Mouse (Mus musculus) lung, embryonic 15.5 days (tissue): Measurements from ENCODE around the gene Hes5. TPM values are rescaled to one million over a fixed set of nuclear protein-coding genes. Genes with fewer than 3 reads are reported as not detected.

Experiments
- ATAC-seq: fragments of 200-750 bp; cut with Nextera tagmentation; 2 replicates; pipeline ENCODE4 v1.8.0; 2017; ENCODE audit warnings: moderate number of reproducible peaks, borderline replicate concordance; ENCODE audit not compliant: low FRiP score, low TSS enrichment; ENCODE audit errors: extremely low read depth
- H3K27ac ChIP-seq: fragments of 300-500 bp; sonication (generic); 2 replicates; pipeline ENCODE4 v1.5.1; 2015; ENCODE audit warnings: moderate library complexity, mild to moderate bottlenecking, inconsistent platforms
- H3K27me3 ChIP-seq: fragments of 300-500 bp; sonication (generic); 2 replicates; pipeline ENCODE4 v1.6.1; 2015; ENCODE audit warnings: inconsistent platforms
- H3K36me3 ChIP-seq: fragments of 300-500 bp; sonication (generic); 2 replicates; pipeline ENCODE4 v1.6.1; 2015; ENCODE audit warnings: inconsistent platforms
- H3K4me1 ChIP-seq: fragments of 300-500 bp; sonication (generic); 2 replicates; pipeline ENCODE4 v1.6.1; 2015; ENCODE audit warnings: inconsistent platforms
- H3K4me2 ChIP-seq: fragments of 300-500 bp; sonication (generic); 2 replicates; pipeline ENCODE4 v1.6.1; 2015; ENCODE audit warnings: inconsistent platforms, mild to moderate bottlenecking, moderate library complexity
- H3K4me3 ChIP-seq: fragments of 300-500 bp; sonication (generic); 2 replicates; pipeline ENCODE4 v1.5.1; 2015; ENCODE audit warnings: mild to moderate bottlenecking, inconsistent platforms
- H3K9ac ChIP-seq: fragments of 300-500 bp; sonication (generic); 2 replicates; pipeline ENCODE4 v1.6.1; 2015; ENCODE audit warnings: inconsistent platforms
- H3K9me3 ChIP-seq: fragments of 300-500 bp; sonication (generic); 2 replicates; pipeline ENCODE4 v1.6.1; 2016; ENCODE audit warnings: inconsistent platforms
- WGBS: fragments of 180-500 bp; shearing (Covaris S2); methylation state at CpG from one replicate; pipeline ENCODE4 v1.1.7; 2015; 5-methylcytosine and 5-hydroxymethylcytosine counted together
- polyA plus RNA-seq: library from polyadenylated mRNA; unstranded; fragments of >200 nt; fragmentation: Nextera tagmentation; extraction: Ambion mirVana; gene quantifications from 2 replicates; pipeline ENCODE4 v1.2.1, GENCODE M21; 2015

The Hes5 gene
- 0.29 and 0.69 TPM in 2 replicates for polyA plus RNA-seq

GRCm38 (mm10) chr4:154960690-154961225, at the start of gene Hes5:
TSS of gene Hes5 (plus strand) at chr4:154960923.
- ATAC-seq, result no peak
- Histone ChIP-seq H3K27ac (no peak within 1 kb of the TSS), H3K9ac (no peak within 1 kb of the TSS; the same call in 1 of the 2 replicates), H3K4me2 (peak within 1 kb of the TSS; percentile 69), H3K4me3 (peak within 1 kb of the TSS; percentile 36), H3K27me3 (peaks cover 78% of the 10 kb centered on the region), H3K36me3 (no peaks in the 10 kb centered on the region), H3K4me1 (peaks cover 60% of the 10 kb centered on the region), H3K9me3 (no peaks in the 10 kb centered on the region)
- under 1% methylated on average over 65 of the region's 65 CpGs for WGBS

GRCm38 (mm10) chr4:154911644-154912043, 49.1 kb upstream of the Hes5 start:
- peaks cover 16% of the 10 kb centered on the region for H3K4me1 ChIP-seq
- 70% methylated on average over 2 of the region's 2 CpGs for WGBS
- no peak overlapping the region for H3K9ac ChIP-seq
- no peak overlapping the region for H3K27ac ChIP-seq
- H3K4me3 ChIP-seq, result no peak overlapping the region
- H3K9me3 ChIP-seq, result no peaks in the 10 kb centered on the region
- ATAC-seq, result peak; percentile 23; the same call in 1 of the 2 replicates
- H3K4me2 ChIP-seq, result no peak overlapping the region
- H3K36me3 ChIP-seq, result no peaks in the 10 kb centered on the region
- H3K27me3 ChIP-seq, result no peaks in the 10 kb centered on the region

- Histone ChIP-seq H3K27me3 (no peaks in the 10 kb centered on the region), H3K36me3 (no peaks in the 10 kb centered on the region), H3K4me2 (no peak overlapping the region), H3K27ac (no peak overlapping the region), H3K9me3 (no peaks in the 10 kb centered on the region), H3K4me1 (peaks cover 11% of the 10 kb centered on the region), H3K4me3 (no peak overlapping the region), H3K9ac (no peak overlapping the region)
- 92% methylated on average over 3 of the region's 3 CpGs for WGBS
- ATAC-seq, result no peak
Observed at GRCm38 (mm10) chr4:154913845-154914244, 46.9 kb upstream of the Hes5 start.

GRCm38 (mm10) chr4:154914252-154914651, 46.5 kb upstream of the Hes5 start:
- WGBS, result 93% methylated on average over 4 of the region's 4 CpGs
- no peak for ATAC-seq

GRCm38 (mm10) chr4:154914707-154915106, 46.0 kb upstream of the Hes5 start:
- Histone ChIP-seq H3K27me3 (no peaks in the 10 kb centered on the region), H3K9ac (no peak overlapping the region), H3K4me3 (no peak overlapping the region), H3K9me3 (no peaks in the 10 kb centered on the region), H3K27ac (no peak overlapping the region), H3K4me2 (no peak overlapping the region), H3K36me3 (no peaks in the 10 kb centered on the region), H3K4me1 (peaks cover 11% of the 10 kb centered on the region)
- ATAC-seq, result no peak
- WGBS, result 60% methylated on average over 3 of the region's 3 CpGs

More at GRCm38 (mm10) chr4:154914252-154914651, 46.5 kb upstream of the Hes5 start:
- Histone ChIP-seq H3K4me2 (no peak overlapping the region), H3K27ac (no peak overlapping the region), H3K9ac (no peak overlapping the region), H3K4me3 (no peak overlapping the region), H3K4me1 (peaks cover 11% of the 10 kb centered on the region), H3K27me3 (no peaks in the 10 kb centered on the region), H3K9me3 (no peaks in the 10 kb centered on the region), H3K36me3 (no peaks in the 10 kb centered on the region)

GRCm38 (mm10) chr4:154915286-154915685, 45.4 kb upstream of the Hes5 start:
- Histone ChIP-seq H3K27me3 (no peaks in the 10 kb centered on the region), H3K9me3 (no peaks in the 10 kb centered on the region), H3K36me3 (no peaks in the 10 kb centered on the region), H3K9ac (no peak overlapping the region), H3K4me1 (peaks cover 11% of the 10 kb centered on the region), H3K4me2 (no peak overlapping the region), H3K4me3 (no peak overlapping the region), H3K27ac (no peak overlapping the region)
- ATAC-seq, result no peak
- 73% methylated on average over 10 of the region's 10 CpGs for WGBS

GRCm38 (mm10) chr4:154916662-154917061, 44.1 kb upstream of the Hes5 start:
- H3K4me1 ChIP-seq, result peaks cover under 1% of the 10 kb centered on the region
- no peaks in the 10 kb centered on the region for H3K36me3 ChIP-seq
- H3K4me2 ChIP-seq, result no peak overlapping the region
- no peak overlapping the region for H3K4me3 ChIP-seq
- no peaks in the 10 kb centered on the region for H3K27me3 ChIP-seq
- no peak for ATAC-seq
- no peaks in the 10 kb centered on the region for H3K9me3 ChIP-seq
- whole genome bisulfite sequencing, result 81% methylated on average over 4 of the region's 4 CpGs
- H3K9ac ChIP-seq, result no peak overlapping the region
- H3K27ac ChIP-seq, result no peak overlapping the region

- Histone ChIP-seq H3K27ac (no peak overlapping the region), H3K27me3 (no peaks in the 10 kb centered on the region), H3K4me1 (peaks cover 4% of the 10 kb centered on the region; the same call in 1 of the 2 replicates), H3K4me3 (no peak overlapping the region), H3K4me2 (no peak overlapping the region), H3K9me3 (no peaks in the 10 kb centered on the region), H3K9ac (no peak overlapping the region), H3K36me3 (no peaks in the 10 kb centered on the region)
- 68% methylated on average over 4 of the region's 4 CpGs for WGBS
- no peak for ATAC-seq
Observed at GRCm38 (mm10) chr4:154922291-154922690, 38.4 kb upstream of the Hes5 start.

GRCm38 (mm10) chr4:154922931-154923330, 37.8 kb upstream of the Hes5 start:
- Histone ChIP-seq H3K9ac (no peak overlapping the region), H3K36me3 (no peaks in the 10 kb centered on the region), H3K27ac (no peak overlapping the region), H3K4me3 (no peak overlapping the region), H3K27me3 (no peaks in the 10 kb centered on the region), H3K9me3 (no peaks in the 10 kb centered on the region), H3K4me1 (peaks cover 10% of the 10 kb centered on the region), H3K4me2 (no peak overlapping the region)
- no peak for ATAC-seq
- WGBS, result 75% methylated on average over 5 of the region's 5 CpGs

GRCm38 (mm10) chr4:154925413-154925812, 35.3 kb upstream of the Hes5 start:
- no peak overlapping the region for H3K4me2 ChIP-seq
- H3K27ac ChIP-seq, result no peak overlapping the region
- 48% methylated on average over 4 of the region's 4 CpGs for WGBS
- peaks cover 17% of the 10 kb centered on the region for H3K4me1 ChIP-seq
- ATAC-seq, result no peak
- H3K36me3 ChIP-seq, result no peaks in the 10 kb centered on the region
- H3K9ac ChIP-seq, result no peak overlapping the region
- H3K9me3 ChIP-seq, result no peaks in the 10 kb centered on the region
- H3K4me3 ChIP-seq, result no peak overlapping the region
- H3K27me3 ChIP-seq, result no peaks in the 10 kb centered on the region

- Histone ChIP-seq H3K27me3 (no peaks in the 10 kb centered on the region), H3K9ac (peak overlapping the region; percentile 11; the same call in 1 of the 2 replicates), H3K4me3 (peak overlapping the region; percentile 25), H3K4me2 (peak overlapping the region; percentile 46), H3K4me1 (peaks cover 17% of the 10 kb centered on the region), H3K36me3 (no peaks in the 10 kb centered on the region), H3K9me3 (no peaks in the 10 kb centered on the region), H3K27ac (peak overlapping the region; percentile 63)
- ATAC-seq, result 0 out of 2 replicates have a peak, but pooled peaks have one; percentile 5
- 55% methylated on average over 9 of the region's 9 CpGs for WGBS
Observed at GRCm38 (mm10) chr4:154926969-154927898, 33.5 kb upstream of the Hes5 start.

GRCm38 (mm10) chr4:154927899-154928337, 32.8 kb upstream of the Hes5 start:
- Histone ChIP-seq H3K36me3 (no peaks in the 10 kb centered on the region), H3K4me1 (peaks cover 17% of the 10 kb centered on the region), H3K4me2 (peak overlapping the region; percentile 46), H3K27ac (peak overlapping the region; percentile 63), H3K4me3 (peak overlapping the region; percentile 25), H3K9ac (peak overlapping the region; percentile 11; the same call in 1 of the 2 replicates), H3K27me3 (no peaks in the 10 kb centered on the region), H3K9me3 (no peaks in the 10 kb centered on the region)
- 18% methylated on average over 5 of the region's 5 CpGs for WGBS
- ATAC-seq, result peak; percentile 38
